Mouse (Mus musculus) limb, embryonic 14.5 days (tissue): ENCODE results near the gene Poglut1. TPM values are rescaled to one million over a fixed set of nuclear protein-coding genes. Genes with fewer than 3 reads are reported as not detected.

ENCODE experiments used
- ATAC-seq: fragments of 200-750 bp; cut with Nextera tagmentation; 2 replicates; pipeline ENCODE4 v1.8.0; 2017; ENCODE audit warnings: low read depth, moderate number of reproducible peaks, moderate TSS enrichment; ENCODE audit not compliant: low FRiP score
- DNase-seq: peaks from one replicate; pipeline ENCODE4 v3.0.0-alpha.2; 2015; ENCODE audit warnings: low spot score
- H3K27ac ChIP-seq: fragments of 300-500 bp; sonication (generic); replicated peaks from 2 replicates; pipeline ENCODE4 v1.5.1; 2014; ENCODE audit warnings: low read depth, mild to moderate bottlenecking, low read length, moderate library complexity, mixed read lengths
- H3K27me3 ChIP-seq: fragments of 300-500 bp; sonication (generic); 2 replicates; pipeline ENCODE4 v1.6.1; 2014; ENCODE audit warnings: low read length, mixed read lengths; ENCODE audit not compliant: control insufficient read depth, insufficient read depth
- H3K36me3 ChIP-seq: fragments of 300-500 bp; sonication (generic); 2 replicates; pipeline ENCODE4 v1.6.1; 2014; ENCODE audit warnings: mild to moderate bottlenecking, low read length, moderate library complexity, mixed read lengths; ENCODE audit not compliant: control insufficient read depth, insufficient read depth
- H3K4me1 ChIP-seq: fragments of 300-500 bp; sonication (generic); 2 replicates; pipeline ENCODE4 v1.6.1; 2014; ENCODE audit warnings: antibody characterized with exemption, low read length, mixed read lengths; ENCODE audit not compliant: control insufficient read depth, insufficient read depth
- H3K4me2 ChIP-seq: fragments of 300-500 bp; sonication (generic); replicated peaks from 2 replicates; pipeline ENCODE4 v1.6.1; 2014; ENCODE audit warnings: low read depth, mild to moderate bottlenecking, low read length, moderate library complexity; ENCODE audit not compliant: severe bottlenecking
- H3K4me3 ChIP-seq: fragments of 300-500 bp; sonication (generic); replicated peaks from 2 replicates; pipeline ENCODE4 v1.5.1; 2014; ENCODE audit warnings: low read length
- H3K9ac ChIP-seq: fragments of 300-500 bp; sonication (generic); 2 replicates; pipeline ENCODE4 v1.6.1; 2014; ENCODE audit warnings: mild to moderate bottlenecking, low read depth, low read length, moderate library complexity; ENCODE audit not compliant: severe bottlenecking
- H3K9me3 ChIP-seq: fragments of 300-500 bp; sonication (generic); 2 replicates; pipeline ENCODE4 v1.6.1; 2016; ENCODE audit warnings: low read length; ENCODE audit not compliant: control insufficient read depth
- POLR2A ChIP-seq: fragments of 200-500 bp; IDR thresholded peaks from 2 replicates; pipeline ENCODE4 v1.8.0; 2012; ENCODE audit warnings: inconsistent platforms, mild to moderate bottlenecking, moderate library complexity, borderline replicate concordance; ENCODE audit not compliant: insufficient read depth, insufficient read length; ENCODE audit errors: extremely low read depth
- WGBS: fragments of 180-500 bp; shearing (Covaris S2); extraction: QIAGEN DNeasy Blood & Tissue Kit; methylation state at CpG from one replicate; pipeline ENCODE4 v1.1.7; 2014; 5-methylcytosine and 5-hydroxymethylcytosine counted together
- polyA plus RNA-seq, 2 experiments: library from polyadenylated mRNA; depleted of rRNA in 1 of 2; stranded (reverse) in 1 of 2; unstranded in 1 of 2; fragments of >200 nt; fragmentation: Nextera tagmentation in 1 of 2; extraction: Ambion mirVana in 1 of 2; gene quantifications; 2 replicates each; pipeline versions ENCODE4 v1.2.1 to v1.2.3; 2012 to 2014

Poglut1 gene
- polyA plus RNA-seq, 2 experiments: 59.0 to 59.3 TPM

DNA sequence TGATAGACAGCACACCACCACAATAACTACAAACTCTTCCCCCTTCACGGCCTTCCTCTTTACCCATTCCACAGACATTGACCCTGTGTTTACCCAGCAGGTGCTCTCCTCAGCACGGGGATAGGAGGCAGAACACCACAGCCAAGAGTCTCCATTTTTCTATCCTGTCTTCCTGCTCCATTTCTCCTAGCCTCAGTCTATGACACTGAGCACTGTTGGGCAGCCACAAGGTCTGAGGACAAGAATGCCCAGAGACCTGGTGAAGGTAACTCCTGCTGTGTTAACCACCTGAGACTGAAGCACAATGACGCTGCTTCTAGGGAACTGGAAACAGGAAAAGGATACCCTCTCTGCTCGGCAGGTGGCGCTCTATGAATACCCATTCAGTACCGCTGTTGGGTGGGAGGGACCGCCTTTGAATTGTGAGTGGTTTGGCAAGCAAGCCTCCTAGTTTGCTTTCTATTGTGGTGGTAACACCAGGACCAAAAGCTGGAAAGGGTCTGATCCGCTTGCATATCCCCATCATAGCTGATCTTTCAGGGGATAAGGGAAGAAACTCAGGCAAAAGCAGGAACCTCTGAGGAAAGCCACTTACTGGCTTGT, 13.4 kb downstream of the Poglut1 start:
- Histone ChIP-seq H3K4me2 (no peak overlapping the region), H3K4me3 (no peak overlapping the region), H3K27ac (no peak overlapping the region), H3K4me1 (no peaks in the 10 kb centered on the region), H3K9me3 (no peaks in the 10 kb centered on the region), H3K27me3 (no peaks in the 10 kb centered on the region), H3K36me3 (peaks cover 66% of the 10 kb centered on the region), H3K9ac (no peak overlapping the region)
- no peak for ATAC-seq
- 56% methylated on average over 8 of the region's 8 CpGs for WGBS
- no peak for TF ChIP-seq POLR2A
- peak; percentile 86 for DNase-seq

DNA sequence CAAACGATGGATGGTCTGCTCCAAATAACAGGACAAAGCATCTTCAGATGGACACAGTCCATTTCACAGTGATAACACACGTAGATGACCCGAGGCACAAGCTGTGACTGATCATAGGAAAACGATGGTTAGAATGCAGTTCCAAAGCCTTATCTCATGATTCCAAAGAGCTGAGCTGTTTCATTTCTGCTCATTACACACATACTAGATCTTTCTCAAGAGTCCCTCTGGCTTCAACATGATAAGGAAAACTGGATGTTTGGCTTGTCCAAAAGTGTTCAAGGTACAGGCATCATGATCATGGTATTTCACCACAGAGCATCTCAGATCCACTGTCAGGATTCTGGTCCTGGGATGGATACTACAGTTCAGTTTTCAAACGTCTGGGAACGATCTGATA, 23.8 kb downstream of the Poglut1 start:
- no peaks in the 10 kb centered on the region for H3K27me3 ChIP-seq
- ATAC-seq (no peak), DNase-seq (no peak)
- peaks cover 62% of the 10 kb centered on the region for H3K36me3 ChIP-seq
- H3K4me1 ChIP-seq: peaks cover 8% of the 10 kb centered on the region
- no peak overlapping the region for H3K9ac ChIP-seq
- no peak overlapping the region for H3K4me2 ChIP-seq
- no peaks in the 10 kb centered on the region for H3K9me3 ChIP-seq
- TF ChIP-seq POLR2A: no peak
- no peak overlapping the region for H3K4me3 ChIP-seq
- WGBS: 85% methylated on average over 6 of the region's 6 CpGs
- no peak overlapping the region for H3K27ac ChIP-seq

DNA sequence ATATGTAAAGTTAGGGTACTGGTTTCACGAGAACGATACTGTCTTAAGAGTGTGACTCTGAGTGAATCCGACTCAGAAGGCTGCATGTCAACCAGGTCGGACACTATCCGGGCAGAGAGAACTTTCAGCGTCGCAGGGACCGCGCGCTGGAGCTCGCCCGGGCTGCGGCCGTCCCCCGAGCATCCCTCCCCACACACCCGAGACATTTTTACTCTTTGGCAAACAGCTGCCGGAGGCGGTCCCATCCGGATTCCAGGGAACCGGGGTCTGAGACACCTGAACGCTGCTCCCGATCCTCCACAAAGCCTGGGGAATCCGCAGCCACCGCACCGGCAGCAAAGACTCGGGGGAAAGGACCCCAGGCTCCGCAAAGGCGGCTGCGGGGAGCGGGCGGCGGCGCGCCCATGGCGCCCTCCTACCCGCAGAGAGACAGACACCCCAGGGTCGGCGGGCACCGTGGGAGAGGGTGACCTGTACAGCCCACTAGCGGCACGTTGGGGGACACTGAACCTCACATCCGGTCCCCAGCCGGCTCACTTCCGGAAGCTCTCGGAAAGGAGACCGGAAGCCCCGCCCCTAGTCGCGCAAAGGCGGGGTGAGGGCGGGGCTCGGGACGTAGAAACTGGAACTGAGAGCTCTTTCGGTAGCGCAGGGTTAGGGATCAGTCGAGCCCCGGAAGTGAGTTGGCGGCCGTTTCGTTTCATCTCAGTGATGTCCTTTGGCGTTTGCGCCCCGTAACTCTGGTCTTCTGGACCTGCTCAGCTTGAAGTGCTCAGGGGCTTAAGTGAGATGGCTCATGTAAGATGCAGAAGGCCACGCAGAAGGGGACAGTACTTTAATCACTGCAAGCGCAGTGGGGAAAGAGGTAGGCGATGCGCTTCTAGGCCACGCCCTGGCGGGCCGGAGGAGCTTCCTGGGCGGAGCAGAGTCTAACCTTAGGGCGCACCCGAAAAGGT, 27.7 kb downstream of the Poglut1 start, which contains the start of gene Timmdc1:
Timmdc1 (minus strand) TSS at position 535 of the 956 bp plus-strand sequence.
- ATAC-seq: peak; percentile 97
- Histone ChIP-seq H3K27ac (peak within 1 kb of the TSS; percentile 90), H3K4me3 (peak within 1 kb of the TSS; percentile 99), H3K4me2 (peak within 1 kb of the TSS; percentile 58), H3K36me3 (peaks cover 40% of the 10 kb centered on the region), H3K27me3 (no peaks in the 10 kb centered on the region), H3K9ac (peak within 1 kb of the TSS; percentile 93), H3K9me3 (no peaks in the 10 kb centered on the region), H3K4me1 (peaks cover 8% of the 10 kb centered on the region)
- DNase-seq: peak; percentile 96
- TF ChIP-seq POLR2A: peak; percentile 39; the same call in 1 of the 2 replicates
- under 1% methylated on average over 54 of the region's 73 CpGs for WGBS

DNA sequence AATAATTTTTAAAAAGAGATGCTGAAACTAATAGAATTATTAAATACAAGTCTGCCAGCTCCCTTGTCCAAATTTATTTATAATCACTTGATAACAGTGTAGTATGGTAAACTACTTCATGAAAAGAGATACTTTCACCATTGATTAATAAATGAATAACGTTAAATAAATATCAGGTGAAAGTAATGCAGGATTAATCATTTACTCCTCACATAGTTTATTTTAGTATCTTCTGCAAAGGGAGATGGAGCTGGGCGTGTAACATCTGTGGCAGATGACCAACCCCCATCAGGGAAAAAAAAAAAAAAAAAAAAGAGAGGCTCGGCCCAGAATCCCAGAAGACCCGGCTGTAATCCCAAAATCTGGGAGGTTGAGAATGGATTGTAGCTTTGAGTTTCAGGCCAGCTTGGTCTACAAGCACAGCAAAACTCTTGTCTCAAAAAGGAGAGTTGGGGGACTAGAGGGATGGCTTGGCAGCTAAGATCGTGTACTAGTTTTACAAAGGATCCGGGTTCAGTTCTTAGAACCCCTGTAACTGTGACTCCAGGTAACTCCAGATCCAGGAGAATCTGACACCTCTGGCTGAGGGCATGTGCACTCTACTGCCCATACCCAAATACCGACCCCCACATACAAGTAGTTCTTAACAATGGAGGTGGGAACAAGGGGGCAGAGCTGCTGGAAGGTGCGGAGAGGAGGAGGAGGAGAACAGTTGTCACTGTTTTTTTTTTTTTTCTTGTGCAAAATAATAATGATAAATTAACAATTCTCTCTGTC, 28.7 kb downstream of the Poglut1 start:
- H3K4me3 ChIP-seq: peak overlapping the region; percentile 99
- DNase-seq (no peak), ATAC-seq (no peak)
- H3K27ac ChIP-seq: no peak overlapping the region
- peak overlapping the region; percentile 52 for H3K4me2 ChIP-seq
- WGBS: 28% methylated on average over 8 of the region's 8 CpGs
- H3K9me3 ChIP-seq: no peaks in the 10 kb centered on the region
- TF ChIP-seq POLR2A: no peak
- peaks cover 8% of the 10 kb centered on the region for H3K4me1 ChIP-seq
- no peaks in the 10 kb centered on the region for H3K27me3 ChIP-seq
- H3K36me3 ChIP-seq: peaks cover 38% of the 10 kb centered on the region
- peak overlapping the region; percentile 93 for H3K9ac ChIP-seq

DNA sequence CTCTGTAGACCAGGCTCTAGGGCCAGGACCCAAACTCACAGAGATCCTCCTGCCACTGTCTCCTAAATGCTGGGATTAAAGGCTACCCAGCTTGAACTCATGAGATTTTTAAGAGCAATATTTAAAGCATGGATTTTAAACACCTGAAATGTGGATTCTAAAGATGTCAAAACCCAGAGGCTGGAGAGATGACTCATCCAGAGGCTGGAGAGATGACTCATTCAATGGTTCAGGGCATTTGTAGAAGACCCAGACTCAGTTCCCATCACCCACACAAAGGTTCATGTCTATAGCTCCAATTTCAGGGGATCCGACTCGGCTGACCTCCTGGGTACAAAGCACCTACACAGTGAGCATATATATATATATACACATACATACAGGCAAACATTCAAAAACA, 30.9 kb downstream of the Poglut1 start:
- no peak overlapping the region for H3K27ac ChIP-seq
- H3K9me3 ChIP-seq: no peaks in the 10 kb centered on the region
- peaks cover 31% of the 10 kb centered on the region for H3K36me3 ChIP-seq
- WGBS: 94% methylated on average over 2 of the region's 2 CpGs
- H3K4me3 ChIP-seq: no peak overlapping the region
- DNase-seq: no peak
- H3K4me2 ChIP-seq: no peak overlapping the region
- ATAC-seq: no peak
- H3K27me3 ChIP-seq: no peaks in the 10 kb centered on the region
- no peak for TF ChIP-seq POLR2A
- H3K4me1 ChIP-seq: peaks cover 8% of the 10 kb centered on the region
- H3K9ac ChIP-seq: no peak overlapping the region
